Mouse (Mus musculus) neural tube, embryonic 15.5 days (tissue): ENCODE results near the gene Bex4. TPM values are rescaled to one million over a fixed set of nuclear protein-coding genes. Genes with fewer than 3 reads are reported as not detected.
A peak's percentile ranks its signal among the peaks of the same experiment; 100 is the strongest.
"Not testable (repeated sequence)": the region's sequence is repeated elsewhere in the genome, so short reads cannot be mapped to it uniquely, and the experiment has no call there.

ENCODE experiments used
- ATAC-seq: fragments of 200-750 bp; cut with Nextera tagmentation; 2 replicates; pipeline ENCODE4 v1.8.0; 2017; ENCODE audit warnings: mild to moderate bottlenecking, moderate TSS enrichment, moderate library complexity; ENCODE audit not compliant: low FRiP score
- H3K27ac ChIP-seq: fragments of 300-500 bp; sonication (generic); replicated peaks from 2 replicates; pipeline ENCODE4 v1.5.1; 2015; ENCODE audit warnings: mild to moderate bottlenecking, inconsistent platforms
- H3K27me3 ChIP-seq: fragments of 300-500 bp; sonication (generic); replicated peaks from 2 replicates; pipeline ENCODE4 v1.6.1; 2015; ENCODE audit warnings: inconsistent platforms
- H3K36me3 ChIP-seq: fragments of 300-500 bp; sonication (generic); 2 replicates; pipeline ENCODE4 v1.6.1; 2015; ENCODE audit warnings: inconsistent platforms
- H3K4me1 ChIP-seq: fragments of 300-500 bp; sonication (generic); 2 replicates; pipeline ENCODE4 v1.6.1; 2015; ENCODE audit warnings: inconsistent platforms
- H3K4me2 ChIP-seq: fragments of 300-500 bp; sonication (generic); 2 replicates; pipeline ENCODE4 v1.6.1; 2015; ENCODE audit warnings: inconsistent platforms, mild to moderate bottlenecking, moderate library complexity
- H3K4me3 ChIP-seq: fragments of 300-500 bp; sonication (generic); replicated peaks from 2 replicates; pipeline ENCODE4 v1.5.1; 2015; ENCODE audit warnings: mild to moderate bottlenecking, inconsistent platforms
- H3K9ac ChIP-seq: fragments of 300-500 bp; sonication (generic); replicated peaks from 2 replicates; pipeline ENCODE4 v1.6.1; 2015; ENCODE audit warnings: mild to moderate bottlenecking, inconsistent platforms
- H3K9me3 ChIP-seq: fragments of 300-500 bp; sonication (generic); replicated peaks from 2 replicates; pipeline ENCODE4 v1.6.1; 2016; ENCODE audit warnings: inconsistent platforms
- WGBS: fragments of 180-500 bp; shearing (Covaris S2); methylation state at CpG from one replicate; pipeline ENCODE4 v1.1.7; 2015; ENCODE audit warnings: mixed read lengths; 5-methylcytosine and 5-hydroxymethylcytosine counted together
- polyA plus RNA-seq: library from polyadenylated mRNA; unstranded; fragments of >200 nt; fragmentation: Nextera tagmentation; extraction: Ambion mirVana; gene quantifications from 2 replicates; pipeline ENCODE4 v1.2.1, GENCODE M21; 2015

Bex4 gene
- polyA plus RNA-seq, 1 experiment from 2014 or later: 144 TPM

DNA sequence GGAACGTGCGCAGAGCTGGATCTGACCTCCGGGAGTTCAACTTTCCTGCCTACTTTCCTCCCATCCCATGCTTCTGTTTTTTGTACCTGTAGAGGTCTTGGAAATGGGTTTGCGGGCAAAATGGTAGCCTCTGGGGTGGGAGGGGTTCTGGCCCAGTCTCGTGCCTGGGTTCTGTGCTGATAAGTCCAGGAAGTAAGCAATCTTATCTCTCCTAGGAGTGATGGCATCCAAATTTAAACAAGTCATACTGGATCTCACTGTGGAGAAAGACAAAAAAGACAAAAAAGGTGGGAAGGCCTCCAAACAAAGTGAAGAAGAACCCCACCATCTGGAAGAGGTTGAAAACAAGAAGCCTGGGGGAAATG, 826 bp downstream of the Bex4 start:
- not testable (repeated sequence) for H3K27ac ChIP-seq, H3K4me1 ChIP-seq, H3K9me3 ChIP-seq, H3K36me3 ChIP-seq, H3K27me3 ChIP-seq, ATAC-seq
- Histone ChIP-seq H3K4me3 (peak overlapping the region; percentile 42), H3K4me2 (peak overlapping the region; percentile 52), H3K9ac (0 out of 2 replicates have a peak overlapping the region, but pooled peaks have one; percentile 30)
- 25% methylated on average over 5 of the region's 5 CpGs for WGBS

DNA sequence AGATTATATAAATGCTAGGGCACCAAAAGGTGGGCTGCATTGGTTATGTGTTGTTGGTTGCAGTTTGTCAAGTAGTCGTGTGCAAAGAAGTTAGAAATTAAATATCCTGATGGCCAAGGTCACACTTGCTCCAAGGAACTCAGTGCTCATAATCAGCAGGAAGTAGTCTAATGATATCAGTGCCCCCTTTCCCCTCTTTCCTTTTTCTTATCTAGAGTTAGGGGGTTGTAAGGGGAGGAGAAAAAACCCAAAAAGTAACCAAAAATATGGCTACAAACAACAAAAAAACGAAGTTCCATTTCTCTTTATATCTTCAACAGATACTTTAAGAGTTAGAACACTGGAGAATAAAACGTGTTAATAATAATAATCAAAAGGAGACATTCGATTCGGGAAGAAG, 2.6 kb downstream of the Bex4 start:
- WGBS: 85% methylated on average over 5 of the region's 5 CpGs
- no peaks in the 10 kb centered on the region for H3K4me1 ChIP-seq
- ATAC-seq: no peak
- H3K4me3 ChIP-seq: no peak overlapping the region
- H3K36me3 ChIP-seq: no peaks in the 10 kb centered on the region
- no peak overlapping the region for H3K9ac ChIP-seq
- no peak overlapping the region for H3K4me2 ChIP-seq
- H3K9me3 ChIP-seq: no peaks in the 10 kb centered on the region
- no peak overlapping the region for H3K27ac ChIP-seq
- H3K27me3 ChIP-seq: no peaks in the 10 kb centered on the region

DNA sequence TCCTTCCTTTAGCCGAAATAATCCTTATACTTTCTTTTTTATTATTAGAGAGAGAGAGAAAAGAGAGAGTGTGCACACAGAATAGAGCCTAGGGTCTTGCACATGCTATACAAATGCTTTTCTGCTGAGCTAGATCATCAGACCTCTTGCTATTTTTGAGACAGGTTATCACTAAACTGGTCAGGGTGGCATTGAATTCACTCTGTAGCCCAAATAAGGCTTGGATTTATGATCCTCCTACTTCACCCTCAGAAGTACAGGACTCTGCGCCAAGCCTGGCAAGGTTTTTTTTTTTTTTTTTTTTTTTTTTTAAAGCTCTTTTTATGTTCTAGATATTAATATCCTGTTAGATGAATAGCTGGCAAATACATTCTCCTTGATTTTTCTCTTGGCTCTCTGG, 4.9 kb downstream of the Bex4 start:
- H3K27me3 ChIP-seq: no peaks in the 10 kb centered on the region
- WGBS: 87% methylated on average over 2 of the region's 2 CpGs

DNA sequence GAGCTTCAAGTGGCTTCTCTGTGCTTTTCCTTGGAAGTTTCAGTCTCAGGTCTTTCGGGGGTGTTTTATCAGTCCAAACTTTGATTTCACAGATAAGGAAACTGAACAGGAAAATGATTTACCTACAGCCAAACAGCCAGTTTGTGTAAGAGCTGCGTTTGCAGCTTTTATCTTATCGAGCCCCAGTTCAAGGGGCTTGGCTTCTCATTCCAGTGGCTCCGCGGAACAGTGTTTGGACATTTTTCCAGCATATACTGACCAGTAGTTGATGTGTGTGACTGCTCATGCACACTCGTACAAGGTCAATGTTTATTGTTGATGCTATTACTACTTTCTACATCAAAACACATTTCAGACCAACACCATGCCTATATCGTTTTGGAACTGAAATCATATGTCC, 5.4 kb downstream of the Bex4 start:
- Histone ChIP-seq H3K4me2 (no peak overlapping the region), H3K9me3 (no peaks in the 10 kb centered on the region), H3K27me3 (no peaks in the 10 kb centered on the region), H3K4me1 (no peaks in the 10 kb centered on the region), H3K9ac (no peak overlapping the region), H3K36me3 (no peaks in the 10 kb centered on the region), H3K4me3 (no peak overlapping the region), H3K27ac (no peak overlapping the region)
- WGBS: 83% methylated on average over 7 of the region's 7 CpGs
- ATAC-seq: no peak

More for the DNA sequence above, 4.9 kb downstream of the Bex4 start:
- Histone ChIP-seq H3K4me1 (no peaks in the 10 kb centered on the region), H3K4me3 (no peak overlapping the region), H3K4me2 (no peak overlapping the region), H3K9me3 (no peaks in the 10 kb centered on the region), H3K36me3 (no peaks in the 10 kb centered on the region), H3K27ac (no peak overlapping the region), H3K9ac (no peak overlapping the region)
- no peak for ATAC-seq

DNA sequence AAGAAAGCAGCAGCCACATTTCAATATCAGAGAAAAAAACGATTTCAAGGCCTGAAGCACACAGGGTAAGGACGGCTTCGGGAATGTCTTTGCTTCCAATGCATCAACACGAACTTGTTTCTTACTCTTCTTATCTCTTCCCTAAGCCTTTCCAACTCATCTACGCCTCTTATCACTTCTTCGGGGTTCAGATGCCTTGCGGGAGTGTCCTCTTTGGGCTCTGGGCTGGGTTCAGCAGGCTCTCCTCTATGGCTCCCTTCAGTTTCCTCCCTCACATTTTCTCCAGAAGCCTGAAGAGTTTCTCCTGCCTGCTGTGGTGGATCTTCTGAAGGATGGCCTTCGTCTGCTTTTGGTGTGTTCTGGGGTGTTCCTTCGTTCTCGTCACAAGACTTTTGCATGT, 31.8 kb downstream of the Bex4 start:
- H3K4me3 ChIP-seq: peak overlapping the region; percentile 53
- ATAC-seq: no peak
- no peaks in the 10 kb centered on the region for H3K4me1 ChIP-seq
- H3K27ac ChIP-seq: no peak overlapping the region
- no peaks in the 10 kb centered on the region for H3K36me3 ChIP-seq
- H3K9ac ChIP-seq: 0 out of 2 replicates have a peak overlapping the region, but pooled peaks have one; percentile 26
- peak overlapping the region; percentile 54 for H3K4me2 ChIP-seq
- no peaks in the 10 kb centered on the region for H3K9me3 ChIP-seq
- no peaks in the 10 kb centered on the region for H3K27me3 ChIP-seq
- WGBS: 60% methylated on average over 10 of the region's 10 CpGs

DNA sequence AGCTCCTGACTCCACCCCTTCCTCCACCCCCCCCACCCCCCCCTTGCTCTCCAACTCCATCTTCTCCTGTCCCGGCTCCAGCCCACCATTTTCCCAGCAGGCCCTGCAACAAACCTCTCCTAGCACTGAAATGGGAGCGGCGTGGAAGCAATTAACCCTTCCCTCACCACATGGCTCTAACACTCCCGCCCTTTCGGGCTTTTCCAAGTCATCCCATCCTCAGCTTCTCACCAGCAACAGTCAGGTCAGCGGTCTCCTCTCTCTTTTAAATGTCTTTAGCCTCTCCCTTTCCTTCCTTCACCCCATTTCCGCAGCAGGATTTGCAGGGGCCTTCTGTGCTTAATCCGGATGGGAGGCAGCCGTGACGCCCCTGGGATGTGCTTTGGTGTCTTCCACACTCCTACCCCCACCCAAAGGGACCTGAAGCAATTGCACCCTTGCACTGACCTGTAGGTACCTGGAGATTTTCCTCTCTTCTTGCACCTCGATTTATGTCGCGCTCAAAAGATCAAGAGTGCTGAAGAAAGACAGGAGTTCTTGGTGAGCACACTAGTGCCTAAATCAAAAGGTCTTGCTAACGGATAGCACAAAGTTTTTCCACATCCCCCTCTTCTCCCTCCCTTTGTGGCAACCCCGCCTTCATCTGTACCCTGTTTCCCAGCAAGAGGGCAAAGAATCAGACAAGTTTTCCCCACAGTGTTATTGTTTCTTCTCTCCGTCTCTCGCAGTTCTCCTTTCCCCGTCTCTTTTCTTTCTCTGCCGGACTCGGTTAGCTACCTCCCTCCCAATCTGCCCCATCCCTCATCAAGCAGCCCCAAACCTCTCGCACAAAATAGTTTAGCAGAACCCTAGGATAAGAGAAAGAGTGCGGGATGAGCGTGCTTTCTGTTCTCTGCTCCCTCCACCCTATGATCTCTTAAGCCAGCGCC, 32.7 kb downstream of the Bex4 start:
- WGBS: 21% methylated on average over 24 of the region's 24 CpGs
- Histone ChIP-seq H3K36me3 (no peaks in the 10 kb centered on the region), H3K4me2 (peak overlapping the region; percentile 54), H3K4me1 (no peaks in the 10 kb centered on the region), H3K4me3 (peak overlapping the region; percentile 53), H3K9me3 (no peaks in the 10 kb centered on the region), H3K27me3 (no peaks in the 10 kb centered on the region), H3K27ac (peak overlapping the region; percentile 87), H3K9ac (peak overlapping the region; percentile 59)
- peak; percentile 85 for ATAC-seq

DNA sequence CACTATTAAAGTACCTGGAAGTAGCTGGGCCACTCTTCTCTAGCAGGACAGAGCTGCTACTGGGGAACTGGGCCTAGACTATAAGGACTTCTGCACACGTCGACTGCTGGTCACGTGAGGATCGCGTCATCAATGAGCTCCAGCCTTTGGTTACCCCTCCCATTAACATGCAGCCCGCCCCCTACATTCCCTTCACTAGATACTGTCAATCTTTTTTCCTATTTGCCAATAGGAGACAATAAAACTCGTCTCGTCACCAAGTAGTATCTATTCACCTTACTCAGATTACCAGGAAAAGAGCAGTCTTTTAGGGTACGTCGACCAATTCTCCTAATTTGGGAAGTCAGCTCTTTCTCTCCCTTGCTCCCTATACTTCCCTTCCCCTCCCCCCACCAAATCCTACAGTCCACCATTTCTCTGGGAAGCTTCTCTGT, 33.3 kb downstream of the Bex4 start, which contains the start of gene Tceal8:
Gene Tceal8, minus strand, starts transcription at position 225 of the 434 bp plus-strand sequence.
- H3K27me3 ChIP-seq: no peaks in the 10 kb centered on the region
- peak; percentile 98 for ATAC-seq
- peak within 1 kb of the TSS; percentile 53 for H3K4me3 ChIP-seq
- H3K27ac ChIP-seq: peak within 1 kb of the TSS; percentile 87
- WGBS: 13% methylated on average over 10 of the region's 10 CpGs
- H3K9me3 ChIP-seq: no peaks in the 10 kb centered on the region
- H3K9ac ChIP-seq: peak within 1 kb of the TSS; percentile 59
- no peaks in the 10 kb centered on the region for H3K4me1 ChIP-seq
- H3K36me3 ChIP-seq: no peaks in the 10 kb centered on the region
- peak within 1 kb of the TSS; percentile 54 for H3K4me2 ChIP-seq

DNA sequence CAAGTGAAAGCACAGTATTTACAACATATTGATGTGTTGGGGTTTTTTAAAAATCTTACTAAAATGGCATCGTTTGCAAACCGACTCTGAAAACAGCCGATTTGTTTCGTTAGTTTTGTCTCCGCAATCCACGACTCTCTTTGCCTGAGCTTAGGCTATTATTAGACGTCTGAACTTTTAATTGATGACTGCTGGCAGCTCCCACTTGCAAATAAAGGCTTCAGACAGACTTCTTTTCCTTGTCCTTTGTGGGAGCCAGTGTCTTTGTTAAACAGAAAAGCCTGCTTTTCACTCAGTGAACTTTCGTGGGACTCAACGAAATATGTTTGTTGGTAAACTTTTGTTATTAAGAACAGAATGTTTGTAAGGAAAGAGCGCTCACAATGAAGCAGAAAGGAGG, 34.0 kb downstream of the Bex4 start:
- Histone ChIP-seq H3K27me3 (no peaks in the 10 kb centered on the region), H3K9ac (no peak overlapping the region), H3K27ac (peak overlapping the region; percentile 87), H3K36me3 (no peaks in the 10 kb centered on the region), H3K4me1 (no peaks in the 10 kb centered on the region), H3K4me3 (peak overlapping the region; percentile 53), H3K4me2 (peak overlapping the region; percentile 54), H3K9me3 (no peaks in the 10 kb centered on the region)
- 15% methylated on average over 10 of the region's 10 CpGs for WGBS
- ATAC-seq: no peak

DNA sequence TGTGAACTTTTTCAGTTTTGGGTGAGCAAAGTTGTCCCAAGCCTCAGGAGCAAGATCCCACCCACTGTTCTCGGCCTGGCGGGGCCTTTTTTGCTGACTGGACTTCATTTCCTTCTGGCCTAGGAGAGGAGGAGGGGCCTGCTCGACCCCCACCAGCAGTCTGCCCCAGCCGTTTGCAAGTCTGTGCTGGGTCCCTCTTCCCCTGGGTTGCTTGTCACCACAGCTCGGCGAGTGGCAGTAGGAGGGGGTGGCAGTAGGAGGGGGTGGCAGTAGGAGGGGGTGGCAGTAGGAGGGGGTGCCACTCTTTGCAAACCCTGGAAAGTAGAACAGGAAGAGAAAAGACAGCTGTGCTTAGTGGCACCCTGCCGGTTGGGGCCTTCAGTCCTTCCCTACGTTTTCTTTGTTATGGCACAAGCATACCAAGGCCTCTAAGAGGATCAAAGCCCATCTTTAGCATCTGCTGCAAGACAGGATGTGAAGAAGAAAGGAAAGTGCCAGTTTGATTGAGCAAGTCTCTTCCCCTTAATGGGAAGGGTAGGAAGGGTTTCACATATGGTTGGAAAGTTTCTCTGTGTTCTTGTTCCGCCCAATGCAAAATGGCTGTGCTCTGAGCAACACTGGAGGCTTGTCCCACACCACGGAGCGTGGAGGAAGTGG, 42.2 kb downstream of the Bex4 start:
- Histone ChIP-seq H3K4me3 (no peak overlapping the region), H3K9ac (no peak overlapping the region), H3K9me3 (no peaks in the 10 kb centered on the region), H3K4me1 (no peaks in the 10 kb centered on the region), H3K27ac (no peak overlapping the region), H3K36me3 (no peaks in the 10 kb centered on the region), H3K4me2 (no peak overlapping the region), H3K27me3 (no peaks in the 10 kb centered on the region)
- 26% methylated on average over 8 of the region's 11 CpGs for WGBS
- ATAC-seq: no peak

DNA sequence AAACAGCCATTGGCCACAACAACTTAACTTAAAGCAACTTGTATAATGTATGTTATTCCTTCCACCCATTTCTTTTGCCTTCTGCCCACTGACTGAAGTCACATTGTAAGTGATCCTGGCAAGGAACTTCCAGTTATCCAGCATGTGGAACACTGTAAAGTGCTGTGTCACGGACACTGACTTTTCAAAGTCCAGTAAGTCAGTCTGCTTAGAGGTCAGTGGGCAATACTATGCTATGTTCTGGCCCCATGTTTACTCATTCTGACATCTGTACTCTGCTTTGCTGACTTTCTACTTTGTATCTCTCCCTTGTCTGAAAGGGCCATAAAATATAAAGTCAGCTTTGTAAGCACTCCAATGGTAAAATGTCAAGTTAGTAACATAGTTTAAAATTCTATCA, 44.3 kb downstream of the Bex4 start:
- Histone ChIP-seq H3K27me3 (no peaks in the 10 kb centered on the region), H3K4me2 (no peak overlapping the region), H3K36me3 (no peaks in the 10 kb centered on the region), H3K9me3 (no peaks in the 10 kb centered on the region), H3K27ac (no peak overlapping the region), H3K4me3 (no peak overlapping the region), H3K4me1 (no peaks in the 10 kb centered on the region), H3K9ac (no peak overlapping the region)
- no peak for ATAC-seq
- WGBS: 89% methylated on average over 1 of the region's 1 CpGs
